Mouse (Mus musculus) lung, postnatal 10 days (tissue): ENCODE data around the gene Sox2.

Source experiments
- DNase-seq: peaks from one replicate; pipeline ENCODE4 v3.0.0; 2021

Gene Sox2

GRCm38 (mm10) chr3:34649726-34650620 is at the start of gene Sox2:
Sox2 (plus strand) TSS chr3:34650405.
- peak; percentile 51 for DNase-seq

- no peak for DNase-seq
Observed at GRCm38 (mm10) chr3:34601116-34601515, 49.1 kb upstream of the Sox2 start.

- DNase-seq, result no peak
Observed at GRCm38 (mm10) chr3:34614107-34614506, 36.1 kb upstream of the Sox2 start.

- no peak for DNase-seq
Observed at GRCm38 (mm10) chr3:34615526-34615925, 34.7 kb upstream of the Sox2 start.

GRCm38 (mm10) chr3:34618934-34619333 is 31.3 kb upstream of the Sox2 start:
- DNase-seq, result no peak

GRCm38 (mm10) chr3:34620121-34620520 is 30.1 kb upstream of the Sox2 start:
- no peak for DNase-seq

GRCm38 (mm10) chr3:34624721-34625270 is 25.4 kb upstream of the Sox2 start:
- DNase-seq, result no peak

GRCm38 (mm10) chr3:34626521-34626920 is 23.7 kb upstream of the Sox2 start:
- no peak for DNase-seq

- DNase-seq, result no peak
Observed at GRCm38 (mm10) chr3:34630031-34630430, 20.2 kb upstream of the Sox2 start.

GRCm38 (mm10) chr3:34630736-34631135 is 19.5 kb upstream of the Sox2 start:
- DNase-seq, result no peak

- DNase-seq, result no peak
Observed at GRCm38 (mm10) chr3:34636958-34637357, 13.2 kb upstream of the Sox2 start.

- DNase-seq, result no peak
Observed at GRCm38 (mm10) chr3:34637481-34637880, 12.7 kb upstream of the Sox2 start.

GRCm38 (mm10) chr3:34637926-34638325 is 12.3 kb upstream of the Sox2 start:
- no peak for DNase-seq

- DNase-seq, result no peak
Observed at GRCm38 (mm10) chr3:34638344-34638743, 11.9 kb upstream of the Sox2 start.

GRCm38 (mm10) chr3:34639031-34639872 is 11.0 kb upstream of the Sox2 start:
- DNase-seq, result no peak

- DNase-seq, result no peak
Observed at GRCm38 (mm10) chr3:34639873-34640270, 10.3 kb upstream of the Sox2 start.

- DNase-seq, result no peak
Observed at GRCm38 (mm10) chr3:34640276-34640675, 9.9 kb upstream of the Sox2 start.

- DNase-seq, result peak; percentile 33
Observed at GRCm38 (mm10) chr3:34640690-34641600, 9.3 kb upstream of the Sox2 start.

GRCm38 (mm10) chr3:34641756-34642497 is 8.3 kb upstream of the Sox2 start:
- DNase-seq, result no peak

- DNase-seq, result no peak
Observed at GRCm38 (mm10) chr3:34642498-34642941, 7.7 kb upstream of the Sox2 start.

- DNase-seq, result no peak
Observed at GRCm38 (mm10) chr3:34643067-34643466, 7.1 kb upstream of the Sox2 start.
